Mouse (Mus musculus) adrenal gland (tissue): ENCODE measurements around the gene Zfp644.

Experiments
- intact Hi-C: fragments of 180-260 bp; cut with DNase I; formaldehyde crosslinking; loops from one replicate; pipeline ENCODE4 v1.15.1; 2025

Gene Zfp644

DNA sequence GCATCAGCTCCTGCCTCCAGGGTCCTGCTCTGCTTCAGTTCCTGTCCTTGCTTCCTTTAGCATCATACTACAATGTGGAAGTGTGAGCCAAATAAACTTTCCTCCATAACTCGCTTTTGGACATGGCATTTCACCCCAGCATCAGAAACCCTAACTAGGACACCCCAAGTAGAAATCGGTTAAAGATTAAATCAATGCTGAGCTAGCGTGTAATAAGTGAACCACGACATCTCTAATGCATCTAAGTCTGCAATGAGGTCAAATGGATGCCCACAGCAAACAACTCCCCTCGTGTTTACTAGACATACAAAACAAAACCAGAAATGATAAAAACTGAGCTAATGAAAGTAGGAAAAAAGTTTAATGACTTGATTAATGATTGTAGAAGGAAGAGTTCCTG, 92.7 kb downstream of the Zfp644 start:
- intact Hi-C loops: no loop called here

DNA sequence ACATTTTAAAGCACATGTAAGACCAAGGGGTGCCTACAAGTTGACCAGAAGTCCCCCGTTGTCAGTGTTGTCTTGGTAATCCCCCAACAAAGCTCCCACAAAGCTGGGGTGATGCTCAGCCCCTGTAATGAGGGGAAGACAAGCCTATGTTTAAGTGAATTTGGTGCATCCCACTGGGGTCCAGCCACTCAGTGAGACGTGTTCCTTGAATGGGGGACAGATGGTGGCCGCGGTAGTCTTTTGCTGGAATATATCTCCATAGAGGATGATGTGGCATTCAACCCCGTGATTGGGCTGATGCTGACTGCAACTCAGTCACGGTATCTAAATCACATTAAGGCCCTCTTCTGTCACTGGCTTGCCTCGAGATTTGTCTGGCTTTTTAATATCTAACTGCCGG, 97.6 kb downstream of the Zfp644 start:
- intact Hi-C loops: no loop called here

DNA sequence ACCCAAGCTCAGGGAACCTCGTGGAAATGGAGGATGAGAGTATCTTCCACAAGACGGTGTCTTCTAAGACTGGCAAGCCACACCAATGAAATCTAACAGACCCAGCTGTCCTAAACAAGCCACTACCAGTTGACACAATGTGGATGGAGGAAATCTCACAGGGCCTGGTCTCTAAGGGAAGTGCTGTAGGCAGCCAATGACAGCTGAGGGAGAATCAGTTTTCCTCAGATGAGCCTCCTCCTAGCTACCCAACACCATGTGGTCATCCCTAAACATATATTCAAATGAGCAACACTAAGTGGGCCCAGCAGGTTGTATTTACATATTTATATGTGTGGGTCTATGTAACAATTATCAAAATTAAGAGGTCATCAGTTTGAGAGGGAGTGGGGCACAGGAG, 99.6 kb downstream of the Zfp644 start:
- intact Hi-C loops: no loop called here

DNA sequence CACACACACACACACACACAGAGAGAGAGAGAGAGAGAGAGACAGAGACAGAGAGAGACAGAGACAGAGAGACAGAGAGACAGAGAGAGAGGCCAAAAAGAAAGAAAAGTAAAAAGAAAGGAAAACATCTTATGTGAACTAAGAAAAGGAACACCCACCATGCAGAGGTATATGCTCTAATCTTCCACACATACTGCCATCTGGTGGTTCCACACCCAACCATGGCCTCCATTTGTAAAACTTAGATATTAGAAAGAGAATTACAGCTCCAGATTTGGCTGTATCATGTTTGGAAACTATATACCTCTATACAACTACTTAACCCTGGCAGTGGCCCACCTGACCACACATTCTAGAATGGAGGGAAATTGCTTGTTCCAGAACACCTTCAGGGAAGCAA, 102.7 kb downstream of the Zfp644 start:
- intact Hi-C loops: no loop called here

DNA sequence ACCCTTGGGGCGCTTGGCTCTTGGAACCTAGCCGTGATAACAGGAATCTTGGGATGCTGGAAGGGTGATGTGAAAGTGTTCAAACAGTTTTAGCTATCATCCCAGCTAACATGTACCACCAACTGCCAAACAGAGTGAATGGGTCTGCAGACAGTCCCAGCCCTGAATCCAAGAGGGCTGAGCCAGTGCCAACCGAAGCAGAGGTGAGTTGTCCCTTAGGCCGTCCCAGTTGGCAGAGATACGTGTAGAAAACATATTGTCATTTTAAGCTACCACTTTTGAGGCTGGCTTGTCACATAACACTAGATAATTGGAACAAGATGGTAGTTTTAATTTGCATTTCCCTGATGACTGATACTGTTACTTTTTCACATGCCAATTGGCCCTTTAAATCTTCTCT, 106.4 kb downstream of the Zfp644 start:
- intact Hi-C loops: no loop called here

DNA sequence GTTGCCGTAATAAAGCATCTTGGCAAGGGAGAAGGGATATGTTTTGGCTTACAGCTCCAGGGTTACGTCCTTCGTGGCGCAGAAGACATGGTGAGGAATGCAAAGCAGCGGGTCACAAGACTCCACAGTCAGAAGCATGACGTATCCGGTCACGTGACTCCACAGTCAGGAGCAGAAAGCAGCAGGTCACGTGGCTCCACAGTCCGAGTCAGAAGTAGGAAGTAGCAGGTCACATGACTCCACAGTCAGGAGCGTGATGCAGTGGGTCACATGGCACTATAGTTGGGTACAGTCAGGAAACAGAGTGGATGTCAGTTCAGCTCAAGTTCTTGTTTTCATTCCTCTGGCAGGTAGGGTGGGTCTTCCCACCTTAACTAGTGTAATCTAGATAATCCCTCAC, 107.4 kb downstream of the Zfp644 start:
- intact Hi-C loops: no loop called here

DNA sequence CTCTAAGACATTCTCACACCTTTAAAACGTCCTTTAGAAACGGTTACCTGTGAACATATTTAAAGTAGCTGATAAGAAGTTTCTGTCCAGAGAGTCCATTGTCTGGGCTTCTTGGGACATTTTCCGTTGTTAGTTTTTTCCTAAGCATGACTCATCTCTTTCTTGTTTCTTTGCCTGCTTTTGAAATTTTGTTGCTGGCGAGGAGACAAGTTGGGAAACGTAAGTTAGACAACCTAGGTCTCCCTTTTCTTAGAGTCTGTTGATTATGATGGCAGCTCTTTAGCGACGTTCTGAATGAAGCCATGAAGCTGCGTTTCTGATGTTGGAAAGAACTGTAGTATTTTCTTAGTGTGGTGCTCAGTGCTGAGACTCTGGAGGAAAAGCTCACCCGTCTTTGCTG, 108.1 kb downstream of the Zfp644 start:
- intact Hi-C loops: no loop called here

DNA sequence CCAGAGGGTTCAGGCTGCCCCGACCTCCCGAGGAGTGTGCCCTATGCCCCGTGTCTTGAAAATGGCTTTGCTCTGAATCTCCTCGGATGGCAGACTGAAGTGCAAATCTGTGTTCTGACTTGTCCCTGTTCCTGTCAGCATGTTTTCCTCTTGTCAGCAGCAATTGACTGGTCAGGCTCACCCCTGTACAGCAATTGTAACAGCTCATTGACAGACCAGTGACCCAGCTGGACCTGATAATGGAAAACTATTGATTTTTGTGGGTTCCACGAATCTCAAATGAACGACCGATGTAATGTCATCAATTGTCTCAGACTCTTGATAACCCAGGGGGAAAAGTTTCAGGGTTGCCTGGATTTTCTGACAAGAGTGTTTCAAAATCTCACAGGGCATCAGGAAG, 116.1 kb downstream of the Zfp644 start:
- intact Hi-C loops: no loop called here

DNA sequence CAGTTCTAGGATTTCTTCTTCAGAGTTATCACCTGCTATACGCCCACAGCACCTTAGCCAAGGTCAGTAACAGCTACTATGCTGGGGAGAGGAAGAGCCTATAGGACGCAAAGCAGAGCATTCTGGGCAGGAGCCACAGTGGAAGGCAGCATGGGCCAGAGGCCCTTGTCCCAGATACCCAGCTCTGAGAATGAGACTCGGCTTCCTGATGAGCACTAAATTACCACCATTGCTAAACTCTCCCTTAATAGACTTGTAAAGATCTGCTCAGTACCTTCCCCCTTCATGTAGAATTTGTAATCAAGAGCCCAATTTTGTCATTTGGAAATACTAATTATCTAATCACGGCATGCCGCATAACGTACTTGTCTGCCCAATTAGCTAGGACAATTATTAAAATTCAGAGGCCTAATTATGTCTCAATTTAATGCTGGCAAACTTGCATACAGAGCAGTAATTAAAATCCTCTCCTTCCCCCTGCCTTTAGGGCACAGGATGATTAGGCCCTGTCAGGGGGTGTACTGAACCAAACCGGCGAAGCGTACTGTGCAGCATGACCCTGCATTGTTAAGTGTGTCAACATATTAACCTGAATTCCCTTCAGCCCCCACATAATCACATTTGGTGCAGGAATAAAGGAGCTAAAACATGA, 119.7 kb downstream of the Zfp644 start:
- intact Hi-C loops: loop anchor here (10.0 kb wide), 1 partner anchor 113 kb away; no protein-coding TSS in a partner anchor

DNA sequence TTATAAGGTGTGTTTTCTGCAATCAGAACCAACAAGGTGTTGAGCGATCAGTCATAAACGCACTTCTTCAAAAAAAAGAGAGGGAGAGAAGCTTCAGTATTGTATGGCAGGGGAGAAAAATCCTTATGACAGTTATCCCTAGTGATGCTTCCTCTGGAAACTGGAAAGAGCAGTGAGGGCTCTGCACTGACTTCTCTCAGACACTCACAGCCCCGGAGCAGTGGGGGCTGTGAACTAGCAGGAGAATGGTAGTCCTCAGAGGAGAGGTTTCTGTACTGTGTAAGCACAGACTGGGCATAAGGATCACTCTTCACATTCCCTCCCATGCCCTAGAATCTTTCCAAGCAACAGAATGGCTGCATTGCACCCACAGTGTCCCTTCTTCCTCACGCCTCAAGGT, 122.0 kb downstream of the Zfp644 start:
- intact Hi-C loops: loop anchor here (10.0 kb wide), 1 partner anchor 110 kb away; no protein-coding TSS in a partner anchor

DNA sequence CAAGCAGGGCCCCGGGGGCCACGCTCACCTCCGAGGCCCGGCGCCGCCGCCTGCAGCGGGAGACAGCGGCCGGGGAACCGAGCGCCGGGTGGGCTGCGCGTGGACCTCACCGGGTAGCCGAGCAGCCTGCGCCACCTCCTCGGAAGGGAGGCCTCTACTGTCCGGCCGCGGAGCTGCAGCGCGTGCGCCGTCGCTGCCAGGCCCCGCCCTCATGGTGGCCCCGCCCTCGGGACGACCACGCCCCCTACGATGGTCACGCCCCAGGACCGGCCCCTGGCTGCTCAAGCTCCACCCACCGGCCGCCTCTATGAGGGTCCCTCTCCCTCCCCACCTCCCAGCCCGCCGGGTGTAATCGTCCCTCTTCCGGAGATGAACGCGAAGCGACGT, 122.5 kb downstream of the Zfp644 start:
- intact Hi-C loops: loop anchor here (10.0 kb wide), 1 partner anchor 110 kb away; no protein-coding TSS in a partner anchor

DNA sequence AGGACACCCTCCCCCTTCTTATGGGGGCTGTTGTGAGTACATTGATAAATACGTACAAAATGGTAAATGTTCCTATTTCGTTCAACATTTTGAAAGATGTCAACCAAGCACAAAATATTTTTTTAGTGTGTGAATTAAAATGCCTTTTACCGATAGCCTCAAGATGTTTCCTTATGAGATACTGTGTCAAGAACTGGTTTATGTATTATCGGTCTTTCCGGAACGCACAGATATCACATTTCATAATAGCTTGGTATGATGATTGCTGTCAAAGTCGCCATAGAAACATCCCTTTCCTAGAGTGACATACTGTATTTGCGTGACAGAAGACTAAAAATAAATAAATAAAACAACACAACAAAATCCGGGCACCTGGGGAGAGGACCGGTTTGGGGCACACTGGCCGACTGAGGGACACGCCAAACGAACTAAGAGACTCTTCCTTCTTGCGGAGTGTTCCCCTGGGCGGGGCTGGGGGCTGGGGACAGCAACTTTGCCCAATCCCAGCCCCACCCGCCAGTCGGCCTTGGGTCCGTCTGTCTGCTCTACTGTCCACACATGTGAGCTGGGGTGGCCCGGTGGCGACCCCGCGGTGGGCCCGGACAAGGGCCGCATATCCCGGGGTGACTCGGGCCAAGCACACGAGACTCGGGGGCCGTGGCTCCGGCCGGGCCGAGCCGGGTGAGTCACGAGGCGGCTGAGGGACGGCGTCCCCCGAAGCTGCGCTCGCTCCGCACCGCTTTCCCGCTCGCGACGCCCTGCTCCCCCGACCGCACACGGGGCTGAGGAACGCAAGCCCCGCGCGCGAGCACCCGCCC, 123.1 kb downstream of the Zfp644 start:
- intact Hi-C loops: loop anchor here (10.0 kb wide), 1 partner anchor 109 kb away; no protein-coding TSS in a partner anchor
